Mouse (Mus musculus): ENCODE measurements around the gene Jakmip3. TPM values are rescaled to one million over a fixed set of nuclear protein-coding genes. Genes with fewer than 3 reads are reported as not detected.

Gene Jakmip3
- polyA plus RNA-seq, 1 experiment from 2014 or later: not detected

GRCm38 (mm10) chr7:139125881-139126280 is 185.4 kb downstream of the Jakmip3 start:
- Histone ChIP-seq H3K4me3 (ENCODE audit: low read depth, low read length) (no peak overlapping the region), H3K27ac (ENCODE audit: low read depth) (no peak overlapping the region), H3K4me2 (no peak overlapping the region), H3K4me1 (ENCODE audit: insufficient read depth) (no peaks in the 10 kb centered on the region), H3K27me3 (ENCODE audit: insufficient read depth, low read length) (no peaks in the 10 kb centered on the region), H3K9ac (no peak overlapping the region), H3K36me3 (ENCODE audit: insufficient read depth) (no peaks in the 10 kb centered on the region), H3K9me3 (ENCODE audit: low read depth, low read length) (no peaks in the 10 kb centered on the region)
- ATAC-seq (ENCODE audit: insufficient read depth) (no peak), DNase-seq (no peak)
- no peak for TF ChIP-seq CTCF (IDR thresholded peaks at IDR 0.05; ENCODE audit: low read depth)
- whole genome bisulfite sequencing: 80% methylated on average over 4 of the region's 4 CpGs

- no peak for DNase-seq
- Histone ChIP-seq H3K4me1 (ENCODE audit: insufficient read depth) (no peaks in the 10 kb centered on the region), H3K4me3 (ENCODE audit: low read depth, low read length) (no peak overlapping the region), H3K27ac (ENCODE audit: low read depth) (no peak overlapping the region), H3K36me3 (ENCODE audit: insufficient read depth) (no peaks in the 10 kb centered on the region), H3K9me3 (ENCODE audit: low read depth, low read length) (no peaks in the 10 kb centered on the region), H3K4me2 (no peak overlapping the region), H3K27me3 (ENCODE audit: insufficient read depth, low read length) (no peaks in the 10 kb centered on the region), H3K9ac (no peak overlapping the region)
- no peak for ATAC-seq (ENCODE audit: insufficient read depth)
- 76% methylated on average over 7 of the region's 7 CpGs for WGBS
- no peak for TF ChIP-seq CTCF (IDR thresholded peaks at IDR 0.05; ENCODE audit: low read depth)
Measured at GRCm38 (mm10) chr7:139126549-139126948, 186.0 kb downstream of the Jakmip3 start.

GRCm38 (mm10) chr7:139128994-139129393 is 188.5 kb downstream of the Jakmip3 start:
- Histone ChIP-seq H3K36me3 (ENCODE audit: insufficient read depth) (no peaks in the 10 kb centered on the region), H3K9ac (no peak overlapping the region), H3K27me3 (ENCODE audit: insufficient read depth, low read length) (no peaks in the 10 kb centered on the region), H3K27ac (ENCODE audit: low read depth) (no peak overlapping the region), H3K9me3 (ENCODE audit: low read depth, low read length) (no peaks in the 10 kb centered on the region), H3K4me1 (ENCODE audit: insufficient read depth) (no peaks in the 10 kb centered on the region), H3K4me3 (ENCODE audit: low read depth, low read length) (no peak overlapping the region), H3K4me2 (no peak overlapping the region)
- DNase-seq (no peak), ATAC-seq (ENCODE audit: insufficient read depth) (no peak)
- WGBS: 65% methylated on average over 4 of the region's 4 CpGs
- TF ChIP-seq CTCF (IDR thresholded peaks at IDR 0.05; ENCODE audit: low read depth): no peak

GRCm38 (mm10) chr7:139130361-139130760 is 189.8 kb downstream of the Jakmip3 start:
- Histone ChIP-seq H3K27ac (ENCODE audit: low read depth) (no peak overlapping the region), H3K36me3 (ENCODE audit: insufficient read depth) (no peaks in the 10 kb centered on the region), H3K9ac (no peak overlapping the region), H3K9me3 (ENCODE audit: low read depth, low read length) (no peaks in the 10 kb centered on the region), H3K4me2 (no peak overlapping the region), H3K27me3 (ENCODE audit: insufficient read depth, low read length) (no peaks in the 10 kb centered on the region), H3K4me1 (ENCODE audit: insufficient read depth) (no peaks in the 10 kb centered on the region), H3K4me3 (ENCODE audit: low read depth, low read length) (no peak overlapping the region)
- 50% methylated on average over 6 of the region's 6 CpGs for WGBS
- TF ChIP-seq CTCF (IDR thresholded peaks at IDR 0.05; ENCODE audit: low read depth): no peak
- no peak for ATAC-seq (ENCODE audit: insufficient read depth)
- no peak for DNase-seq

GRCm38 (mm10) chr7:139131538-139131937 is 191.0 kb downstream of the Jakmip3 start:
- Histone ChIP-seq H3K27ac (ENCODE audit: low read depth) (no peak overlapping the region), H3K27me3 (ENCODE audit: insufficient read depth, low read length) (no peaks in the 10 kb centered on the region), H3K9me3 (ENCODE audit: low read depth, low read length) (no peaks in the 10 kb centered on the region), H3K9ac (no peak overlapping the region), H3K4me3 (ENCODE audit: low read depth, low read length) (no peak overlapping the region), H3K4me1 (ENCODE audit: insufficient read depth) (no peaks in the 10 kb centered on the region), H3K36me3 (ENCODE audit: insufficient read depth) (no peaks in the 10 kb centered on the region), H3K4me2 (no peak overlapping the region)
- no peak for TF ChIP-seq CTCF (IDR thresholded peaks at IDR 0.05; ENCODE audit: low read depth)
- ATAC-seq (ENCODE audit: insufficient read depth): no peak
- DNase-seq: no peak
- WGBS: 56% methylated on average over 8 of the region's 8 CpGs

- Histone ChIP-seq H3K4me1 (ENCODE audit: insufficient read depth) (no peaks in the 10 kb centered on the region), H3K9me3 (ENCODE audit: low read depth, low read length) (no peaks in the 10 kb centered on the region), H3K9ac (no peak overlapping the region), H3K36me3 (ENCODE audit: insufficient read depth) (no peaks in the 10 kb centered on the region), H3K4me2 (no peak overlapping the region), H3K27me3 (ENCODE audit: insufficient read depth, low read length) (no peaks in the 10 kb centered on the region), H3K4me3 (ENCODE audit: low read depth, low read length) (no peak overlapping the region), H3K27ac (ENCODE audit: low read depth) (no peak overlapping the region)
- no peak for TF ChIP-seq CTCF (IDR thresholded peaks at IDR 0.05; ENCODE audit: low read depth)
- no peak for DNase-seq
- ATAC-seq (ENCODE audit: insufficient read depth): no peak
- 61% methylated on average over 3 of the region's 3 CpGs for WGBS
Measured at GRCm38 (mm10) chr7:139133446-139133845, 192.9 kb downstream of the Jakmip3 start.

Other genes with a start within 250 kb of the Jakmip3 start
- gene Ppp2r2d, start 94.7 kb upstream of the Jakmip3 start, polyA plus RNA-seq (2014; fragmentation: Nextera tagmentation; extraction: Ambion mirVana): 49.8 and 50.9 TPM in 2 replicates
- 10.4 and 11.3 TPM in 2 replicates for gene Mapk1ip1, start 94.5 kb upstream of the Jakmip3 start, polyA plus RNA-seq (2014; fragmentation: Nextera tagmentation; extraction: Ambion mirVana)
- gene Bnip3, start 31.2 kb upstream of the Jakmip3 start, polyA plus RNA-seq (2014; fragmentation: Nextera tagmentation; extraction: Ambion mirVana): 76.5 and 94.8 TPM in 2 replicates
- gene Dpysl4, start 145.3 kb downstream of the Jakmip3 start, polyA plus RNA-seq (2014; fragmentation: Nextera tagmentation; extraction: Ambion mirVana): 10.2 and 10.7 TPM in 2 replicates

All from lung, embryonic 14.5 days (tissue).